Mouse (Mus musculus) gonadal fat pad, adult 2 months (tissue): ENCODE results near the gene Zbp1. TPM values are rescaled to one million over a fixed set of nuclear protein-coding genes. Genes with fewer than 3 reads are reported as not detected.

Experiments used
- DNase-seq: peaks from one replicate; pipeline ENCODE4 v3.0.0-alpha.2; 2012; ENCODE audit warnings: low read depth
- polyA plus RNA-seq: library from polyadenylated mRNA; depleted of rRNA; stranded (reverse); fragments of >200 nt; gene quantifications from 2 replicates; pipeline ENCODE4 v1.2.3, GENCODE M21; 2012; rRNA removed

Zbp1 gene
- 2.7 and 3.3 TPM in 2 replicates for polyA plus RNA-seq

DNA sequence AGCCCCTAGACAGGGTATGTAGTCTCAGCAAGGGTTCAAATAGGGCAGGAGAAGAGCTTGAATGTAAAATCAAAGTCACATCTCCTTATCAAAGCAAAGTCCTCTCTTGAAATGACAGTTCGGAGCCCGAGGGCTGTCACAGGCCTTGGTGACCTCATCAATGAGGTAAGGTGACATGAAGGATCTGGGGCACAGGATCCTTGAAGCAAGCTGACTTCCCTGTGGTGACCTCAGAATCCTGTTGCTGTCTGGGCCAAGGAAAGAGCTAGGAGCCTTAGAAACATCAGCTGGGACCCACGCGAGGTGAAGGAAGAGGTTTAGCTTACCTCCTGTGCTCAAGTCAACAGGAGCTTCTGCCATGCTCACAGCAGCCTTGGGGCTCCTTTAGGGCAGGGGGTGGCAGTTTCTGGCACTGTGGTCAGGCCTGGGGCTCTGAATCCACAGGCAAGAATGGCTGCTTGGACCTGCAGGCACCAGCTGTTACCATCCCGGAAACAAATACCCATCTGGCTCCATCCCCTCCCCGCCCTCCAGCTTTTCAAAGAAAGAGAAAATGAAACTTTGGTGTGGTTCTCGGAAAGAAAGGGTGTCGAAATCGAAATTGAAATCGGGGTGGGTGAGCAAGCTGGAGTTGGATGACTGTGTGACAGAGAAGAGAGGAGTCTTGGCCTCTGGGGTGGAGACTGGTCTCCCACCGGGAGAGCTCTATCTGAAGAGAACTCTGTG is at the start of gene Zbp1:
Zbp1 (minus strand) TSS at position 508 of the 726 bp plus-strand sequence.
- no peak for DNase-seq

GRCm38 (mm10) chr2:173267562-173267961 is 48.8 kb upstream of the Zbp1 start:
- DNase-seq, result no peak

GRCm38 (mm10) chr2:173266349-173267112 is 47.8 kb upstream of the Zbp1 start:
- DNase-seq, result no peak

DNA sequence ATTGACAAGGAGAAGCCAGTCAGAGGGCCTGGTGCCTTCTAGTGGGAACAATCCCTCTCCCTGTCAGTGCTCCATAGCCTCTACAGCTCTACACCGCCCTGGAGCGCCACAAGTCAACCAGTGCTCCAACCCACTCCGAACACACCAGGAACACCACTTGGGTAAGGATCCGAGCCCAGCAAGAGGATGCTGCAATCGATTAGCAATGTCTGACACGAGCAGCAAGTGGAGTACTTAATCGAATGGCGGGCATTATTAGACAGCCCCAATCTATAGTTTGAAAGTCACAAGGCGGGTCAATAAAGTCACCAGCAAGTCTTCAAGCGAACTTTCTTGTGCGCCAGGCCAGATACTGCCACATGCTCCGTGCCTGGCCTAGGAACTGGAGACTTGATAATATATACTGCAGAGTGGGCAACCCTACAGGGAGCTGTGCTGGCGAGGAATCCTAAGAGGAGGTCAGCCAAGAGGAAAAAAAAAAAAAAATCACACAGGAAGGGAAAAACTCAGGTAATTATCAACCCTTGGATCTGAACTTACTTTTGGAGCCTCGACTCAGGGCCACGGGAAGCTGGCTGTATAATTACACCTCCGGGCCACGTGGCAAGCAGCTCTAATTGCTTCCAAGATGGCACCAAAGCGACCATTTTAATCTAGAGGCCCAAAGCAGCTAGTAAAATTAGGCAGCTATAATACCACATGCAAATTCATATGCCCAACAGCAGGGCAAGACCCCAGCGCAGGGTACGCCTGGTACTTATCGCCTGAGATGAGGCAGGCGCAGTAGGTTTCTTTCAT is 46.9 kb upstream of the Zbp1 start:
- no peak for DNase-seq

DNA sequence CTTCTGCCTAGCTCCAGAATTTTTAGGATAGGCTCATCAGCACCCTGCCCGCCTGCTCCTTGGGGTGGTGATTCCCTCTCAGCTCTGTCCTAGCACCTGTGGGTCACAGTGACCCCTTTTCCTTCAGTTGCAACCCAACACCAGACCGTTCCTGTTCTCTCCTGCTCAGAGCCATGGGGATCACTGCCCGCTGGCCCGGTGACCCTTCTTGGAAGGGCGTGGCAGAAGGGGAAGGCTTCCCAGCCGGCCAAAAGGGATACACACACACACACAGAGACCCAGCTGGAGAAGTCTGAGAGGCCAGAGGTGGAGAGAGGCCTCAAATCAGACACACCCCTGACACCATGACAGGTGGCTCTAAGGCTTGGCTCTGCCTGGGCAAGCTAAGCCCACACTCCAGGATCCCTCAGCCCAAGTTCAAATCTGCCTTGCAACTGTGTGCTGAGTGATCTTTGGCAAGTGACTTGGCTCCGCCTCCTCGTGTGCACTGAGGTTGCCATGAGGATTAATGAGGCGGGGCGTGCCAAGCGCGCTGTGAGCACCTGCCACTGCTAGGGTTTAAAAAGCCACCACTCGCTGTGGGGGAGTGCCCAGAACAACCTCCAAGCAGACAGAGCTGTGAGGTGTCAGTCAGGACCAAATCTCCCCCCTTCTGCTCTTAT is 45.9 kb upstream of the Zbp1 start:
- DNase-seq, result no peak

DNA sequence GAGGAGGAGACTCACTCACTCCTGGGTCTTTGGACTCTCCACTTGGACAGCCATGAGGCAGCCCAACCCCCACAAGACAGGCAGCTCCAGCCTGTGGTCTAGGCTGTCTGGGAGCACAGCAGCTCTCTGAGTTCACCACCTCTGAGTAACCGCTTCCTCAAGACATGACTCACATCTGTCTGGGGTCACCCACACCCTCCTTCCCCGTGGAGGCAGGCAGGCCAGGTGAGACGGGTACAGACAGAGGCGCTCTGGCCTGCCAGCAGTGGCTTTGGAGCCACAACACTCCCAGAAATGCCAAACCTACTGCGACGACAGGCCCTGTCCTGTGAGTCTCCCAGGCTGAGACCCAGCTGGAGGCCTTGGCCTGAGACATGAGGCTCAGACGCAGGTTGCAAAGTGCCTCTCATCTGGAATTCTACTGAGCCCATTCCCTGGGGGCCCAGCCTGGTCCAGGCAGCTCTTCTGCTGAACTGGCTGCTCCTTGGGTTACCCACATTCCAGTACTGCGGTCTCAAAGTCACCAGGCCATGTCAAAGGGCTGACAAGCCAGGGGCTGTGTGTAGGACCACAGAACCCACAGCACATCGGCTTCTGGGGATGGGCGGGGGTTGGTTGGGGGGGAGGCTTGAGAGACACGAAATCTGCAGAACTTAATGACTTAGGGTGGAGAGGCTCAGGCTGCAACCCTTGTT is 45.1 kb upstream of the Zbp1 start:
- no peak for DNase-seq

DNA sequence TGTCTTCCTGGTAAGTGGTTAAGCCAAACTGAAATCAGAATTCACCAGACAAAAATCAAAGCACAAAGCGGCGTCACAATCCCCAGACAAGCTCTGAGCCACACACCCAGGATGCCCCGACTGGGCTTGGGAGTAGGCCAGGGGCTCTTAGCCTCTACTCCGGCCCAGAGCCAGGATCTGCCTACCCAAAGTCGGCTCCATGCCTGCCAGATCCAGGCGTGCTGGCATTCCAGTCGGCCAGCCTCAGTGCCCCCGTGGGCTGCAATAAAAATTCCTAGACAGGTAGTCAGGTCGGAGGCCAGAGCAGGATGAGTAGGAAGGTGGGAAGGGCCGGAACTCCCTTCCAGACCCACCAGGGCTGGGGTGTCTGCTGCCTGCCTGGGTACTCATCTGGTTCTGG is 42.8 kb upstream of the Zbp1 start:
- no peak for DNase-seq

DNA sequence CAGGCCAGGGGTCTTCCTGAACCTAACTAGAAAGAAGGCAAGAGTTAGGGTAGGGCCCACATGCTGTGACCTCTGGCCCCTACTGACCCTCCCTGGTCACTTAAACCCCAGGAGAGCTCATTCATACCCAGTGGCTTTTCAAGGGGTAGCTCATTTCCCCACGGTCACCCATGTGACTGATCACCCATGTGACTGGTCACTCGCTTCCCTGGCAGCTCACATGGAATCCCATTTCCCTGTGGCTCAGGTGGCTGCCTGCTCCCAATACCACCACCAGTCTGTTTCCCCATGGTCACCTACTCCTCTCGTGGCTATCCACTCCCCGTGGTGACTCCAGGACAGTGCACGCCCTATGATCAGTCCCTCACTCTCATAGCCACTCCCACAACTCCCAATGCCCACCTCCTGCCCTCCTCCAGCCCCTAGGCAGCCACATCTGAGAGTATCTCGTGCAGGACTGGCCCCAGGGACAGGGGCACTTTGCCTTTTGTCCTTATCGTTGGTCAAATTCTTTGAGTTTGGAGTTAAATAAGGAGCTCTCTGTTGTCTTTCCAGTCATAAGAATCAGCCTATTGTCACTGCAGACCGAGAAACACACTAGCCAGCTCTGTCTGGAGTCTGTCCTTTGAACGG is 39.9 kb upstream of the Zbp1 start:
- DNase-seq, result no peak

GRCm38 (mm10) chr2:173257610-173258009 is 38.9 kb upstream of the Zbp1 start:
- no peak for DNase-seq

DNA sequence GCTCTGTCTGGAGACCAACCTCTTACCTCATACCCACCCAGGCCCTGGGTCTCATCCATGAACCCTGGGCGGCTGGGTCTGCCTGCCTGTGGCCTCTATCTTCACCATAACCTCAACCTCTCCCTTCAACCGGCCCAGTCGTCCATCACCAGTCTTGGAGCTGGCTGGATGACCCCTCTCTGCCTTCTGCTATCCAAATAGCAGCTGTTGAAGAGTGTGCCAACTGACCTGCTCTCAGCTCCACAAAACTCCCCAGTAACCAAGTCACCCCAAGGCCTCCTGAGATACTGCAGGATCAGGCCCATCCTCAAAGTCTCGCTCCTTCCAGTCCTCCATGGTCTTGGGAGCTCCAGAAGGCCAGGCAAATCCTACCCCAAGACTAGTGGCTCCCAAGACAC is 37.8 kb upstream of the Zbp1 start:
- DNase-seq, result no peak

GRCm38 (mm10) chr2:173255810-173256551 is 37.3 kb upstream of the Zbp1 start:
- DNase-seq, result no peak

- no peak for DNase-seq
Measured at GRCm38 (mm10) chr2:173253761-173254662, 35.3 kb upstream of the Zbp1 start.

GRCm38 (mm10) chr2:173251675-173252074 is 33.0 kb upstream of the Zbp1 start:
- DNase-seq, result no peak

DNA sequence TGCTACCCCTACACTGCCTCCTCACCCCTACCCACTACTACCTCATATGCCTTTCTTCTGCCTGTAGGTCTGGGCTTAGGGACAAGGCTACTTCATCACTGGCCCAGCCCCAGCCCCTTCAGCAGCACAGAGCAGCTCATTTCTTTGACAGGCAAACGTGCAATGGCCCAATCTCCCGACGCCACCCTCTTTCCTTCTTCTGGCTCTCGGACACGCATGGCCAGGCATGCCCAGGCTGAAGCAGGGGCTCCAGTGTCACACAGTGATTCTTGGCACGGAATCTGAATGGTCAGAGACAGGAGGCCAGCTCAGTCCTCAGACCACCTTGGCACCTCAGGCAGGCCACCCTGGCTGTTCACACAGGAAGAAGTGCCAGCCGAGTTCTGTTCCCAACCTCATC is 32.4 kb upstream of the Zbp1 start:
- DNase-seq, result no peak

GRCm38 (mm10) chr2:173250411-173250810 is 31.7 kb upstream of the Zbp1 start:
- DNase-seq, result no peak

DNA sequence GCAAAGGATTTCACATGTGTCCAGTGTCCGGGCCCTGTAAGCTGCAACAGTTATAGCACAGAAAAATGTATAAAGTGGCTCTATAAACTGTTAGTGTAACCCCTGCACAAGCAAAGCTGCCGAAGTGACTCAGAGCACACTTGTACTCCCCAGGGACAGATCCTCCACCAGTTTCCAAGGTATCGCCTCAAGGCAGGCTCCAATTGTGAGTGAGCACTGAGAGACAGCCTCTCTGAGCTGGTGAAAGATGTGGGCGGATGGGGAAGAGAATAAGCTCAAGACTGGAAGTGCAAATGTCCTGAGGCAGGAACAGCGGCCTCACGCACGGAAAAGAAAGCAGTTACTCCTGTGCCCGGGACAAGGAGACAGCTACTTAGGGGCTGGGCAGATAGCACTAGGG is 31.2 kb upstream of the Zbp1 start:
- no peak for DNase-seq

DNA sequence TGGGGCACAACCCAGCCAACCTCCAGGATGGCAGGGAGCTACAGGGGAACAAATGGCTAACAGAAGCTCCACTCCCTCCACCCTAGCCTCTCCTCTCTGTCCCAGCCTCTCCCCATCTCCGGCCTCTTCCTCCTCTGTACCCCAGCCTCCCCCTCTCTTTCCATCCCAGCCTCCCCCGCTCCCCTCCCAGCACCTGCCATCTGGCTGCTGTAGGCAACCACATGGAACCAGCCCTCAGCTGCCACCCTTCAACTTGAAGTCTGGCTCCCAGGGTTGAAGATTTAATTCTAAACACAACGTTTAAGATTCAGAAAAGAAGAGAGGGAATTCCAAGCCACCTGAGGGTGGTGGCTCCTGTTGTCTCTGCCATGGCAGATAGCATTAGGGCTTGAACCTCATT is 30.7 kb upstream of the Zbp1 start:
- no peak for DNase-seq

DNA sequence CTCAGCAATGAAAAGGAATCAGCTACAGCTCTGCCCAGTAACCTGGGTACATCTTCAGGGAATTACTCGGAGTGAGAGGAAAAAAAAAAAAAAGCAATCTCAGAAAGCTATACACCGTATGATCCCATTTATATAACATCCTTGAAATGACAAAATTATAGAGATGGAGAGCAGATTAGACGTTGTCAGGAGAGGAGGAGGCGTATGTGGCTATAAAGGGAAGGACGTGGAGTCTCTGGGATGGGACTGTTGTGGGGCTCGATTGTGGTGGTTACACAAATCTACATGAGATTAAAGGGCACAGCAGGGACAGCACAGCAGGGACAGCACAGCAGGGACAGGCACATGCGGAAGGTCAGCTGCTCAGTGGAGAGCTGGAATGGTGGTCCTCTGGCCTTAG is 30.1 kb upstream of the Zbp1 start:
- DNase-seq, result no peak

GRCm38 (mm10) chr2:173247911-173248310 is 29.2 kb upstream of the Zbp1 start:
- no peak for DNase-seq
